Mouse (Mus musculus) heart, embryonic 14.5 days (tissue): ENCODE measurements at regions not wholly inside any gene's neighbourhood (a gene's known extent, or its start where the extent isn't known, plus 50 kb on each side); places are given as distances from the start of the nearest gene placed in this dataset.

Experiments used
- ATAC-seq: fragments of 200-750 bp; cut with Nextera tagmentation; 2 replicates; pipeline ENCODE4 v1.8.0; 2017; ENCODE audit warnings: low read depth, moderate TSS enrichment; ENCODE audit not compliant: insufficient number of reproducible peaks, insufficient read depth, low FRiP score
- H3K27ac ChIP-seq, 2 experiments: fragments of 200-500 bp in 1 of 2; fragments of 300-500 bp in 1 of 2; sonication (generic) in 1 of 2; replicated peaks in 1 of 2; 2 replicates each; pipeline ENCODE4 v1.5.1; 2012 to 2014; ENCODE audit warnings: low read depth in 2 of 2, low read length in 2 of 2, control low read depth in 1 of 2, mild to moderate bottlenecking in 1 of 2, mixed read lengths in 1 of 2; ENCODE audit not compliant: control insufficient read depth in 1 of 2, insufficient read depth in 1 of 2
- H3K27me3 ChIP-seq: fragments of 300-500 bp; sonication (generic); 2 replicates; pipeline ENCODE4 v1.6.1; 2014; ENCODE audit warnings: mild to moderate bottlenecking, low read length, control low read depth; ENCODE audit not compliant: control insufficient read depth, insufficient read depth
- H3K36me3 ChIP-seq: fragments of 300-500 bp; sonication (generic); 2 replicates; pipeline ENCODE4 v1.6.1; 2014; ENCODE audit warnings: mild to moderate bottlenecking, control low read depth, low read length, mixed read lengths; ENCODE audit not compliant: control insufficient read depth, insufficient read depth
- H3K4me1 ChIP-seq, 2 experiments: fragments of 200-500 bp in 1 of 2; fragments of 300-500 bp in 1 of 2; sonication (generic) in 1 of 2; 2 replicates each; pipeline ENCODE4 v1.6.1; 2012 to 2014; ENCODE audit warnings: low read length in 2 of 2, control low read depth in 1 of 2, mixed read lengths in 1 of 2; ENCODE audit not compliant: control insufficient read depth in 2 of 2, insufficient read depth in 2 of 2
- H3K4me2 ChIP-seq: fragments of 300-500 bp; sonication (generic); 2 replicates; pipeline ENCODE4 v1.6.1; 2014; ENCODE audit warnings: mild to moderate bottlenecking, low read length
- H3K4me3 ChIP-seq, 2 experiments: fragments of 200-500 bp in 1 of 2; fragments of 300-500 bp in 1 of 2; sonication (generic) in 1 of 2; 2 replicates each; pipeline ENCODE4 v1.5.1; 2012 to 2014; ENCODE audit warnings: low read length in 2 of 2, mild to moderate bottlenecking in 2 of 2, control low read depth in 1 of 2, low read depth in 1 of 2, moderate library complexity in 1 of 2; ENCODE audit not compliant: control insufficient read depth in 1 of 2, insufficient read depth in 1 of 2
- H3K9ac ChIP-seq: fragments of 300-500 bp; sonication (generic); 2 replicates; pipeline ENCODE4 v1.6.1; 2014; ENCODE audit warnings: mild to moderate bottlenecking, low read length
- H3K9me3 ChIP-seq: fragments of 300-500 bp; sonication (generic); 2 replicates; pipeline ENCODE4 v1.6.1; 2016; ENCODE audit warnings: low read length, control low read depth; ENCODE audit not compliant: control insufficient read depth
- WGBS: fragments of 180-500 bp; shearing (Covaris S2); extraction: QIAGEN DNeasy Blood & Tissue Kit; methylation state at CpG from one replicate; pipeline ENCODE4 v1.1.7; 2014; 5-methylcytosine and 5-hydroxymethylcytosine counted together

DNA sequence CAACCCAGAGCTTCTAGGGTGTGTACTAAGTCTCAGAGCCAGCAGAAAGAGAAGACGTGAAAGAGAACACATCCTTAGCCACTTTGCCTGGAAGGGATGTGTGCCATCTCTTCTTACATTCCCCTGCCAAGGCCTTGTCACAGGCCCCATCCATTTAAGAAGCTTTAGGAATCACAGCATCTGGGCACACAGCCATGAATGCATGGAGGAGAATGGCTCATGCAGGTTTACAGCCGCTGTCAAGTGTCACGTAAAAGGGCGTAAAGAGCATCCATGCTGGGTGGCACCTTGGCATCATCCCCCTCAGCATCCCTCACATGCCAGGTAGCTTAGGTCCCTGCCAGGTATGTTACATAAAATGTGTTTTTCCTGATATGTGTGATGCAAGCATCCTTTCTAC, 66.1 kb upstream of the Spats2l start:
- no peak overlapping the region for H3K9ac ChIP-seq
- no peaks in the 10 kb centered on the region for H3K27me3 ChIP-seq
- H3K4me2 ChIP-seq, result no peak overlapping the region
- H3K4me3 ChIP-seq, result no peak overlapping the region
- no peaks in the 10 kb centered on the region for H3K4me1 ChIP-seq
- no peaks in the 10 kb centered on the region for H3K36me3 ChIP-seq
- WGBS, result 77% methylated on average over 4 of the region's 4 CpGs
- no peaks in the 10 kb centered on the region for H3K9me3 ChIP-seq
- no peak overlapping the region for H3K27ac ChIP-seq
- ATAC-seq, result no peak

DNA sequence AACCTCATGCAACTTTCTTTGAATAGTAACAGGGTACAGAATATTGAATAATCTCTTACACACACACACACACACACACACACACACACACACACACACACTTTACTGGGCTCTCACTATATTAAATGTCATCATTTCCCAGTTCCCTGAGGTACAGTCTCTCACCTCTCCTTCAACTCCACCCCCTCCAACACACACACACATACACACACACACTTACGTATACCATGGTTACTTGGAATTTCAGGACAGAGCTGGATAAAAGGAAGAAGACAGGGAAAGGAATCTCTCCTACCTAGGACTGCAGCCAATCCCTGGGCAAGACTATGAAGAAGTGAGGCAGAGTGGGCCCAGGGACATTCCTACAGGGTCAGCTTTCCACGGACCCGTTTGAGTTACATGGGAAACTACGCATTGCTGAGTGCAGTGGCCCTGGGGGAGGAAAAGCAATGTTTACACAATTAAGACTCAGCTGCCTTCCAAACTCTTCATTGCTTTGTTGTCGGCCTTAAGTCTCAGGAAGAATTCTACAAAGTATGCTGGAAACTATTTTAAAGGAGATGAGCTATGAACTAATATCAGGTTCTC, 61.0 kb upstream of the Spats2l start:
- no peaks in the 10 kb centered on the region for H3K36me3 ChIP-seq
- no peak overlapping the region for H3K9ac ChIP-seq
- no peaks in the 10 kb centered on the region for H3K9me3 ChIP-seq
- H3K4me2 ChIP-seq, result no peak overlapping the region
- H3K27me3 ChIP-seq, result no peaks in the 10 kb centered on the region
- no peaks in the 10 kb centered on the region; a peak in 1 of 4 replicates for H3K4me1 ChIP-seq
- H3K4me3 ChIP-seq, result no peak overlapping the region
- no peak overlapping the region for H3K27ac ChIP-seq
- 52% methylated on average over 5 of the region's 5 CpGs for whole genome bisulfite sequencing
- ATAC-seq, result no peak

DNA sequence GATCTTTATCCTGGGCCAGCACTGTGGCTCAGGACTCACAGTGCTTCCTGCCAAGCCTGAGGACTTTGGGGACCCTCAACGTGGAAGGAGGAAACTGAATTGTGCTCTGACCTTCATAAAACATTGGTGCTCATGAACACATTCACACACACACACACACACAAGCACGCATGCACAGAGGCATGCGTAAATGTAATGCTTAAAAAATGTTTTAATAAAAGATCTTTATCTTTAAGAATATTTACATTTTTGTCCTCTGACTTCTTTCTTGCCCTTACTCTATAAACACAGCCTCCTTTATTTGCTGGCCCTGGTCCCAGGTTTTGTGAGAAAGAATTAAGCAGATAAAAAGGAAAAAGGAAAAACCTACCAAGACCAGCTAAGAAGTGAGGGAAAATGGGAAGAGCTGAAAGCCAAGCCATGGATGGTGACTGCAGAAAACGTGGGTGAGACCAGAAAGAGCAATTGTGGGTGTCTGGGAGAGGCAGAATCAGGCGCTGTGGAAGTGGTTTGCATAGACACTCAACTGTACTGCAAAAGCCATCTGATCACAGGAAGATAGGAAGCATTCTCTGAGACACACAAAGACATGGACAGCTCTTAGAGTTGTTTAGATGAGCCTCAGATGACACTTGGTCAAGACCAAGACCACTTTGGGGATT, 56.7 kb upstream of the Spats2l start:
- H3K9me3 ChIP-seq, result no peaks in the 10 kb centered on the region
- no peak overlapping the region for H3K4me3 ChIP-seq
- no peak overlapping the region for H3K4me2 ChIP-seq
- no peak for ATAC-seq
- 65% methylated on average over 5 of the region's 5 CpGs for WGBS
- H3K36me3 ChIP-seq, result no peaks in the 10 kb centered on the region
- no peaks in the 10 kb centered on the region; a peak in 1 of 4 replicates for H3K4me1 ChIP-seq
- no peaks in the 10 kb centered on the region for H3K27me3 ChIP-seq
- H3K9ac ChIP-seq, result no peak overlapping the region
- H3K27ac ChIP-seq, result no peak overlapping the region

DNA sequence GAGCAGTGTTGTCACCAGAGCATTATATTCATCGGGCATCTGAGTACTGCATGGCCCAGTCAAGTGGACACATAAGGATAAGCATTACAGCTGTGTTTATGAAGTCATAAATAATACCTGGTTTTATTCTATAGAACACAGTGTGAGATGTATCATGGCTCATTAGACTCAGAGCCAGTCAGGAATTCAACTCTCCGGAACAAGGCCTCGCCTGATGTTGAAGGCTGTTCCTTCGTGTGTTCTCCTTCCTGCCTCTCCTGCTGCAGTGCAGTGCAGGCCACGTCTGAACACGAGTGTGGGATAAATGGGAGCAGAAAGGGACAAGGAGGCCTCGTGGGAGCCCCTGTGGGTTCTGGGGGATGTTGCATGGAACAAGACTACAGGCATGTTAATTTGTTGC, 55.6 kb upstream of the Spats2l start:
- ATAC-seq, result no peak
- no peaks in the 10 kb centered on the region for H3K27me3 ChIP-seq
- WGBS, result 79% methylated on average over 7 of the region's 7 CpGs
- no peaks in the 10 kb centered on the region; a peak in 1 of 4 replicates for H3K4me1 ChIP-seq
- H3K9ac ChIP-seq, result no peak overlapping the region
- no peak overlapping the region for H3K27ac ChIP-seq
- no peak overlapping the region for H3K4me2 ChIP-seq
- no peak overlapping the region for H3K4me3 ChIP-seq
- H3K36me3 ChIP-seq, result no peaks in the 10 kb centered on the region
- no peaks in the 10 kb centered on the region for H3K9me3 ChIP-seq
